Mouse (Mus musculus): ENCODE data around the gene Fut2. TPM values are rescaled to one million over a fixed set of nuclear protein-coding genes. Genes with fewer than 3 reads are reported as not detected.

Gene Fut2
- polyA plus RNA-seq, 1 experiment from 2014 or later = 0.08 TPM

DNA sequence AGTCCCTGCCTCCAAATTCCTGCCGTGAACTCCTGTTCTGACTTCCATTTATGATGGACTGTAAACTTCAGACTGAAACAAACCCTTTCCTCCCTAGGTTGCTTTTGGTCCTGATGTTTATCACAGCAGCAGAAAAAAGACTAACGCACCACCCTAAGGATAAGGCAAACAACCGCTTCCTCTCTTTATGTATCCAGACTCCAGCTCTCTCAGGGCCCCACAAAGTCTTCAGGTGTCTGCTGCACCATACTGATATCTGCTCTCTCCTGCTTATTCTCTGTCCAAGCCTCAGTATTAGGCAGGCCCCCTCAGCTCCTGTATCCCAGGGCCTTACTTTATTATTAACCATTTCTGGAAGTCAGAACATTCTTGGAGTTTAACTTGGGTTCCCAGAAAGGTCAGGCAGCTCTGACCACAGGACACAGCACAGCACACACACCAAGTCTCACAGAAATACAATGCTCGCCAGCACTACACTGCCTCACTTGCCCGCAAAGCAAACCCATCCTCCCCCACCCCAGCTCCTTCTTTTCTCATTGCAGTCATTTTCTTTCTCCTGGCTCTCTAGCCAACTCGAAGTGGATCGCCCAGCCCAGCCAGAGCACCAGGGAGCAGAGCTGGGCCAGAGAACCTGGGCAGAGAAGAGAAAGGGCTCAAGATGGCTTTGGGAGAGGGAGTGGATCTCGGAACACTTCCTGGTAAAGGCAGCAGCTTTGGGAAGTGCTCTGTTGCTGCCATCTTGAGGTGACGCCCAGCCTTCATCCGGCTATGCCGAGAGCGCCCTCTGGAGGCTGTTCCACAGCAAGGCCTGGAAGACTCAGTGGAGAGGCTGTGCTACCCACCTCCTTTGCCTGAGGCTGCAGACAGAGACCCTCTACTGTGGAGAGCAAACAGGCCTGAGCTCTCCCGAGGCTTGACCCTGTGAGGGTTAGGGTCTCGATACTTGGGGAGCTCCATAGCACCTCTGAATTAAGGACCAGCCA lies 16.2 kb upstream of the Fut2 start:
- H3K9me3 ChIP-seq (ENCODE audit: control insufficient read depth, low read length) = no peaks in the 10 kb centered on the region
- ATAC-seq (replicated peaks; ENCODE audit: low FRiP score) (peak; percentile 61), DNase-seq (ENCODE audit: low spot score) (peak; percentile 81)
- H3K36me3 ChIP-seq (ENCODE audit: control insufficient read depth, insufficient read depth, low read length) = no peaks in the 10 kb centered on the region
- WGBS = 25% methylated on average over 14 of the region's 14 CpGs
- H3K9ac ChIP-seq (ENCODE audit: low read depth, low read length) = peak overlapping the region; percentile 44
- peaks cover 7% of the 10 kb centered on the region; the same call in 1 of the 2 replicates for H3K4me1 ChIP-seq (replicated peaks; ENCODE audit: control insufficient read depth, insufficient read depth, low read length)
- H3K27ac ChIP-seq (ENCODE audit: low read depth, low read length) = no peak overlapping the region
- peak overlapping the region; percentile 52 for H3K4me2 ChIP-seq
- no peaks in the 10 kb centered on the region for H3K27me3 ChIP-seq (replicated peaks; ENCODE audit: control insufficient read depth, insufficient read depth, low read length)
- no peak overlapping the region for H3K4me3 ChIP-seq (ENCODE audit: low read depth, low read length)

DNA sequence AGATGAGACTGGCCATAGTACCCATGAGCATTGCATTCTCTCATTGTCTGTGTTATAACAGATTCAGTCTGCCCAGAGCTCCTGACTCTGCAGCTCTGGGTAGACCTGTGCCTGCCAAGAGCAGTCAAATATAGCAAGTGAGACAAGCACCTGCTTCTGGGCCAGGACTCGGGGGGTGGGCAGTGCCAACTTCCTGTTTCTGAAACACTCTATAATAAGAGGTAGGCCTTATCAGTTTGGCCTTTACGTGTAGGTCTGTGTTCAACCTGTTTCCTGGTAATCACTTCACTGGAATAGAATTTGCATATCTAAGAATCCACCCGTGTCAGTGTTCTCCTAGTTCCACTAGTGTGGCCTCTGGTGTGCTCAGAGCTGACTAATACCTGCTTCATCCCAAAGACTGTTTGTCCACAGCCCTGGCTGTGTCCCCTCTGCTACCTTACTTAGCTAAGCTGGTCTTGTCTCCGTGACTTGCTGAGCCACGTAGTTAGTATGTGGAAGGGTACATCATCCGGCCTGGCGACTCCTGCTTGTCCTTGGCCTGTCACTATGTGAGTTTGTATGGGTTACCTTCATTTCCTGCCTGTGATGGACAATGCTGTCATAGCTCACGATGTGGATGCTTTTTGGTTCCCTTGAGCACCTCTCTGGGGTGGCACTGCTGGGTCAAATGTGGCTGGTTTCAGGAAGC lies 15.0 kb upstream of the Fut2 start:
- no peaks in the 10 kb centered on the region for H3K9me3 ChIP-seq (ENCODE audit: control insufficient read depth, low read length)
- DNase-seq (ENCODE audit: low spot score) = no peak
- H3K4me3 ChIP-seq (ENCODE audit: low read depth, low read length) = no peak overlapping the region
- H3K27ac ChIP-seq (ENCODE audit: low read depth, low read length) = no peak overlapping the region
- peaks cover 7% of the 10 kb centered on the region; the same call in 1 of the 2 replicates for H3K4me1 ChIP-seq (replicated peaks; ENCODE audit: control insufficient read depth, insufficient read depth, low read length)
- no peak overlapping the region for H3K9ac ChIP-seq (ENCODE audit: low read depth, low read length)
- WGBS = 63% methylated on average over 8 of the region's 8 CpGs
- H3K36me3 ChIP-seq (ENCODE audit: control insufficient read depth, insufficient read depth, low read length) = no peaks in the 10 kb centered on the region
- H3K27me3 ChIP-seq (replicated peaks; ENCODE audit: control insufficient read depth, insufficient read depth, low read length) = no peaks in the 10 kb centered on the region
- H3K4me2 ChIP-seq = no peak overlapping the region
- ATAC-seq (replicated peaks; ENCODE audit: low FRiP score) = no peak

DNA sequence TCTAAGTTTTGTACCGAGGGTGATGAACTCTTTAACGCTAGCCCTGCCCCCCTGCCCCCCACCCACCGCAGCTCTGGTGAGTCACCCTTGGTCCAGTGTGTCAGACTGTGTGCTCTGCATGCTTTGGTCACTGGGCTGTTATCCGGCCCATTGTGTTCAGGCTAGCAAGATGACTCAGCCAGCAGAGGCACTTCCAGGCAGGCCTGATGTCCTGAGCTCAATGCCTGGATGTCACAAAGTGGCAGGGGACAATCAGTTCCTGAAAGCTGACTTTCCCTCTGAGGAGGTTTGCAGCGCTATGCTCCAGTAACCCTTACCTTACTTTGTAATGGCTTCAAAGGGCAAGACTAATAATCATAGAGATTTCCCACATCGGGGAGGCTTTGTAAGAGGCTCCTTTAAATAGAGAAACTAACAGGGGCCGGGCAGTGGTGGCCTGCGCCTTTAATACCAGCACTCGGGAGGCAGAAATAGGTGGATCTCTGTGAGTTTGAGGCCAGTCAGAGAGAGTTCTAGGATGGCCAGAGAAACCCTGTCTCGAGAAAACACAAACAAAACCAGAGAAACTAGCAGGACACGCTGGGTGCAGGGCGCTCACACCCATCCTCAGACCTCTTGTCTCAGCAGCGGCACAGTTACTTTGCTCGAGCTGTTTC lies 13.9 kb upstream of the Fut2 start:
- no peaks in the 10 kb centered on the region for H3K27me3 ChIP-seq (replicated peaks; ENCODE audit: control insufficient read depth, insufficient read depth, low read length)
- H3K27ac ChIP-seq (ENCODE audit: low read depth, low read length) = no peak overlapping the region
- 72% methylated on average over 14 of the region's 14 CpGs for WGBS
- no peak for ATAC-seq (replicated peaks; ENCODE audit: low FRiP score)
- no peak overlapping the region for H3K9ac ChIP-seq (ENCODE audit: low read depth, low read length)
- H3K36me3 ChIP-seq (ENCODE audit: control insufficient read depth, insufficient read depth, low read length) = no peaks in the 10 kb centered on the region
- no peaks in the 10 kb centered on the region for H3K9me3 ChIP-seq (ENCODE audit: control insufficient read depth, low read length)
- H3K4me2 ChIP-seq = no peak overlapping the region
- no peak overlapping the region for H3K4me3 ChIP-seq (ENCODE audit: low read depth, low read length)
- DNase-seq (ENCODE audit: low spot score) = no peak
- H3K4me1 ChIP-seq (replicated peaks; ENCODE audit: control insufficient read depth, insufficient read depth, low read length) = peaks cover 7% of the 10 kb centered on the region; the same call in 1 of the 2 replicates

DNA sequence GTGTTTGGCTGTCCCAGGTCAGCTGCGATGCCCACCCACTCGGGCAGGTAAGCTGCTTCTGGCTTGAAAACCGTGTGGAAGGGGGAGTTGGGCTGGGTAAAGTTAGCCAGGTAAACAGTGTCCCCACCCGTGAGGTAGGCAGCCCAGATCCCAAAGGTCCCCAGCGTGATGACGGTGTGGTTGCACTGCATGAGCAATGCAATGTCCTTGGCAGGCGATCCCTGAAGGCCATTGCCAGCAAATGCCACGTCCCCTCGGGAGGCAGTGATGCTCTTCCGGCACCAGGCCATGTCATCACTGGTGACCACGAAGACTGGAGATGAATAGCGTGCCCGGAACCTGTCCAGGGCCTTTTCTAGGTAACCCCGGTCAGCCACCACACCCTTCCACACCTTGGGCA lies 12.3 kb upstream of the Fut2 start:
- no peak for ATAC-seq (replicated peaks; ENCODE audit: low FRiP score)
- Histone ChIP-seq H3K9ac (ENCODE audit: low read depth, low read length) (no peak overlapping the region), H3K27ac (ENCODE audit: low read depth, low read length) (no peak overlapping the region), H3K4me1 (replicated peaks; ENCODE audit: control insufficient read depth, insufficient read depth, low read length) (peaks cover 7% of the 10 kb centered on the region; the same call in 1 of the 2 replicates), H3K36me3 (ENCODE audit: control insufficient read depth, insufficient read depth, low read length) (no peaks in the 10 kb centered on the region), H3K27me3 (replicated peaks; ENCODE audit: control insufficient read depth, insufficient read depth, low read length) (no peaks in the 10 kb centered on the region), H3K4me3 (ENCODE audit: low read depth, low read length) (no peak overlapping the region), H3K9me3 (ENCODE audit: control insufficient read depth, low read length) (no peaks in the 10 kb centered on the region), H3K4me2 (no peak overlapping the region)
- no peak for DNase-seq (ENCODE audit: low spot score)
- 83% methylated on average over 14 of the region's 14 CpGs for WGBS

DNA sequence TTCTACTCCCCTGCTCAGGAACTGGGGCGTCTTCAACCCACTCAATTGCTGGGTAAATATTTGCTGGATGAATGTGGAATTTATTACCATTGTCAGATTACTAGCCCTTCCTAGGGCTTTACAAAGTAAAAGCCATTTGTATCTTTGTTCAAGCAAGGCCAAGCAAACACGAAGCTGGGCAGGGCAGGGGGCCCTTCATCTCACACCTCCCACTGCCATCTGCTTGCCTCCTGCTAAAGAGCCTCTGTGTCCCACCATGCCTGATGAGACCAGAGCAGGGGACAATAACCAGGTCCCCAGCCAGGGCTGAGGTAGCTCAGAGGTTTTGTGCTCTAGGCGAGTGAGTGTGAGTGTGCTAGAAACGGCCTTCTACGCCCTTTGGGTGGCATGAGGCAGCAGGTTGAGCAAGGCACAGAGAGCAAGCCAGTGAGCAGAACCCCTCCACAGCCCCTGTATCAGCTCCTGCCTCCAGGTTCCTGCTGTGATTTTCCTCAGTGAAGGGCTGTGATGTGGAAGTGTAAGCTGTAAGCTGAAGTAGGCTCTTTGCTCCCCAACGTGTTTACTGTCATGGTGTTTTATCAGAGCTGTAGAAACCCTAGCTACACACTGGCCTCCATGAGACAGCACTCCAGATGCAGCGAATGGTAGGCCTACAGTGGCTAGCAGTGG lies 11.6 kb upstream of the Fut2 start:
- no peaks in the 10 kb centered on the region for H3K36me3 ChIP-seq (ENCODE audit: control insufficient read depth, insufficient read depth, low read length)
- 73% methylated on average over 7 of the region's 7 CpGs for WGBS
- no peak for DNase-seq (ENCODE audit: low spot score)
- ATAC-seq (replicated peaks; ENCODE audit: low FRiP score) = no peak
- H3K4me2 ChIP-seq = no peak overlapping the region
- H3K9ac ChIP-seq (ENCODE audit: low read depth, low read length) = no peak overlapping the region
- no peaks in the 10 kb centered on the region for H3K9me3 ChIP-seq (ENCODE audit: control insufficient read depth, low read length)
- H3K4me1 ChIP-seq (replicated peaks; ENCODE audit: control insufficient read depth, insufficient read depth, low read length) = peaks cover 7% of the 10 kb centered on the region; the same call in 1 of the 2 replicates
- no peaks in the 10 kb centered on the region for H3K27me3 ChIP-seq (replicated peaks; ENCODE audit: control insufficient read depth, insufficient read depth, low read length)
- no peak overlapping the region for H3K27ac ChIP-seq (ENCODE audit: low read depth, low read length)
- no peak overlapping the region for H3K4me3 ChIP-seq (ENCODE audit: low read depth, low read length)

DNA sequence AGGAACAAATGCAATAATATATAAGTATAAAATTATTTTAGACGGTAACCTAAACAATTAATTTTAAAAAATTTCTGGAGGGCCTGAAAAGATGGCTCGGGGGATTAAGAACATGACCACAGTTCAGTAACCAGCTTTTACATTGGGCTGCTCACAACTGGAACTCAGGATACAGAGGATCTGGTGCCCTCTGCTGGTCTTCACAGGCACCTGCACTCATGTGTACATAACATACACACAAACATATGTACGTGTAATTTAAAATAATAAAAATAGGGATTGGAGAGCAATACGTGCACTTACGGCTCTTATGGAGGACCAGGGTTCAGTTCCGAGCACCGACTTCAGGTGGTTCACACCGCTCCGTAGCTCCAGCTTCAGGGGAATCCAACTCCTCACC lies 2.7 kb upstream of the Fut2 start:
- H3K4me1 ChIP-seq (replicated peaks; ENCODE audit: control insufficient read depth, insufficient read depth, low read length) = peaks cover 2% of the 10 kb centered on the region; the same call in 1 of the 2 replicates
- DNase-seq (ENCODE audit: low spot score) (no peak), ATAC-seq (replicated peaks; ENCODE audit: low FRiP score) (no peak)
- H3K9me3 ChIP-seq (ENCODE audit: control insufficient read depth, low read length) = no peaks in the 10 kb centered on the region
- 91% methylated on average over 9 of the region's 9 CpGs for WGBS
- H3K27ac ChIP-seq (ENCODE audit: low read depth, low read length) = no peak overlapping the region
- no peak overlapping the region for H3K4me3 ChIP-seq (ENCODE audit: low read depth, low read length)
- H3K36me3 ChIP-seq (ENCODE audit: control insufficient read depth, insufficient read depth, low read length) = no peaks in the 10 kb centered on the region
- no peaks in the 10 kb centered on the region for H3K27me3 ChIP-seq (replicated peaks; ENCODE audit: control insufficient read depth, insufficient read depth, low read length)
- H3K4me2 ChIP-seq = no peak overlapping the region
- H3K9ac ChIP-seq (ENCODE audit: low read depth, low read length) = no peak overlapping the region

DNA sequence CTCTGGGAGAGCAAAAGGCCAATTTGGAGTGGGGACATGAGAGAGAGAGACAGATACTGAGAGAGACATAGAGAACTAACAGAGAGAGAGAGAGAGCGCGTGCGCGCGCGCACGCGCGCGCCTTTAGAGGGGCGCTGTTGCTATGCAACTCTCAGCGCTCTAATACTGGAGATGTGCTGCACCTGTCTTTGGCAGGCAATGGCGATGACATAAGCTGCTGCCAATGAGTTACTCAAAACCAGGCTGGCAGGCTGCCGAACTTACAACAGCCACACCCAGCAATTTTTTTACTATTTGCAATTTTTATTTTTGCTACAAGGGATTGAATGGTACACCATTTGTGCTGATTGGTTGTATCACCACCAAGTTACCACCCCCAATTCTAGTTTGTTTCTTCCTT lies 1.6 kb upstream of the Fut2 start:
- 76% methylated on average over 14 of the region's 14 CpGs for WGBS
- no peak overlapping the region for H3K4me2 ChIP-seq
- no peak for ATAC-seq (replicated peaks; ENCODE audit: low FRiP score)

More for the DNA sequence above, 1.6 kb upstream of the Fut2 start:
- no peak overlapping the region for H3K27ac ChIP-seq (ENCODE audit: low read depth, low read length)
- H3K27me3 ChIP-seq (replicated peaks; ENCODE audit: control insufficient read depth, insufficient read depth, low read length) = no peaks in the 10 kb centered on the region
- no peak for DNase-seq (ENCODE audit: low spot score)
- peaks cover 2% of the 10 kb centered on the region; the same call in 1 of the 2 replicates for H3K4me1 ChIP-seq (replicated peaks; ENCODE audit: control insufficient read depth, insufficient read depth, low read length)
- no peaks in the 10 kb centered on the region for H3K9me3 ChIP-seq (ENCODE audit: control insufficient read depth, low read length)
- no peak overlapping the region for H3K9ac ChIP-seq (ENCODE audit: low read depth, low read length)
- H3K36me3 ChIP-seq (ENCODE audit: control insufficient read depth, insufficient read depth, low read length) = no peaks in the 10 kb centered on the region
- H3K4me3 ChIP-seq (ENCODE audit: low read depth, low read length) = no peak overlapping the region
